Mouse (Mus musculus): ENCODE data around the gene Mobp.
"Not testable (repeated sequence)": the region's sequence is repeated elsewhere in the genome, so short reads cannot be mapped to it uniquely, and the experiment has no call there.

Mobp gene

DNA sequence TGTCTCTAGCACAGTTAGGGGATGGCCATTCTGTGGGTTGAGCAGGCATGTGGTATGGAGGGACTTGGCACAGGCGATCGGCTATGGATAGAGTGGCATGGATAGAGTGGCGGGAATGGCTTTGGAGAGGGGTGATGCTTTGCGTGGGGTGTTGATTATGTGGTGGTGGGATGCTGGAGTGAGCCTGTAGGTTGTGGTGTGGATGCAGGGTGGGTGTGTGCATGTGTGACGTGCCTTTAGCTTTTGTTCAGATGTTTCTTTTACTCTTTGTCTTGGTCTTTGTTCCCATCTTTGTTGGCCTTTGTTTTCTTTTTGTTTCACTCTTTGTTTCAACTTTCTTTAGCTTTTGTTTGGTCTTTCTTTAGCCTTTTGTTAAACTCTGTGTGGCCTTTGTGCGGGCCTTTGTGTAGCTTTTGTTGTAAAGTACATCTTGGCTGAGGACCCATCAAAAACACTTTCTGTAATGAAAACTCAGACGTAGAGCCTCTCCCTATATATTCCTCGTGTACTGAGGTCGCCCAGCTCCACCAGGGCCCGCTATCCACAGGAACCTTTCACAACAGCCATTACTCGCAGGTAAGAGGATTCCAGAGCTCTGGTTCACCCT is at the start of gene Mobp:
TSS of gene Mobp (plus strand) at position 486 of the 607 bp plus-strand sequence.
- no peak for DNase-seq

DNA sequence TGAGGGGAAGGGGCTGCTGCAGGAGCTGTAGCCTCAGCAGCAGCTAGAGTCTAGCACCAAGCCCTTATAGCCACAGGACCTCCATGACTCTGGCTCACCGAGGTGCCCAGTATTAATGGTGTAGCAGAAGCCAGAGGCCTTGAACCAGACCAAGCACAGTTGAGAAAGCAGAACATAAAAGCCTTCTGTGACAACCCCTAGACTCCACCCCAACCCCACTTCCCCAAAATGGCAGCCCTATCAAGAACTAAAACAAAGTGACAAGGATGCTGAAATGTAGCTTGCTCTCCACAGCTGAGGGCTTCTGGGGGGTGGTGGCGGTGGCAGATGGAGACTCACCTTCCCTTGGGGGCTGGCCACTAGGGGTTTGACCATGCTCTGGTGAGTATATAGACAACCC is 48.3 kb upstream of the Mobp start:
- no peak for DNase-seq

DNA sequence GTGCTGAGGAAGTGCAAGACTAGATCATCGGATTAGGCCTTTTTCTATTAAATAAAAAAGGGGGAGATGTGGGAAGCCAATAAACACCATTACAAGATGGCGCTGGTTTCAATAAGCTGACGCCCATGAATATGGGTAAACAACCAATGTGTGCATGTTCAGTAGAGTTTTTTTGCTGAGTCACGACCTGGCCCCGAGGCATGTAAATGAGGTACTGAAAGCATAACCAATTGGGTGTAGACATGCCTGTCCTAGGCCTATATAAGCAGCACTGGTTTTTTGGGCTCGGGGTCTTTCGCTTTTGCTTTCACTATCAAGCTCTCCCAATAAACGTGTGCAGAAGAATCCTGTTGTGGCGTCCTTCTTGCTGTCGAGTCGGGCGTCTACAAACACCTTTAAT is 40.6 kb upstream of the Mobp start:
- DNase-seq = not testable (repeated sequence)

DNA sequence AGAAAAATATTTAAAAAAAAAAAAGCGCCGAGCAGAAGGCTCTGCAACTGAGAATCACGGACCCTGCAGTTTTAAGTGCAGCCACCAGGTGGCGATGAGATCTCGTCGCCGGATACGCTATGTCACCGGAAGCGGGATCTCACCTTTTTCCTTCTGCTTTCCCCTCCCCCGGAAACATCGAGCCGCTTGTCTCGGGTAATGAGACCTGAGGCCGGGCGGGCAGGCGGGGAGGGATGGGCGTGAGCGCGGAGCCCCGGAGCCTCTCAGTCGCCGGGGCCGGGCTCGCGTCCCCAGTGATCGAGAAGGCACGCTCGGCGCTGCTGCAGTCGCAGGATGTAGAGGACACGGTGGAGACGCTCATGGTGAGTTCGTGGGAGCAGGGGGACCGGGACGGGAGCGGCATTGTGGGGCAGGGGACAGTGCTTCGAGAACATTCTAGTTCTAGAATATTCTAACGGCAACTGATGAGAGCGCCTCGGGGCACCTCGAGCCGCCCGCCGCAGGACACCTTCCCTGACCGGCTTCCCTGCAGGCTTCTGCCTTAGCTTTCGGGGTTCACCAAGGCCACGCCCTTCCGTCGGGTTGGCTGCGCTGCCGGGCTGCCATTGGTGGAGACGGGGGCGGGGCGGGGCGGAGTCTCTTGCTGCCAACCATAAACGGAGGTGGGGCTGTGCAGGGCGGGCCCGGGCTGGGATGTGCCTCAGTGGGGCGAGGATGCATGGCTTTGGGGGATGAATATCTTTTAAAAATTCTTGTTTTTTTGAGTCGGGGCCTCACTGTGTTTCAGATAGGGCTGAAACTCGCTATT is 39.1 kb upstream of the Mobp start, which contains the start of gene Slc25a38:
TSS of gene Slc25a38 (plus strand) at position 164 of the 808 bp plus-strand sequence.
- DNase-seq = peak; percentile 91 to 94

DNA sequence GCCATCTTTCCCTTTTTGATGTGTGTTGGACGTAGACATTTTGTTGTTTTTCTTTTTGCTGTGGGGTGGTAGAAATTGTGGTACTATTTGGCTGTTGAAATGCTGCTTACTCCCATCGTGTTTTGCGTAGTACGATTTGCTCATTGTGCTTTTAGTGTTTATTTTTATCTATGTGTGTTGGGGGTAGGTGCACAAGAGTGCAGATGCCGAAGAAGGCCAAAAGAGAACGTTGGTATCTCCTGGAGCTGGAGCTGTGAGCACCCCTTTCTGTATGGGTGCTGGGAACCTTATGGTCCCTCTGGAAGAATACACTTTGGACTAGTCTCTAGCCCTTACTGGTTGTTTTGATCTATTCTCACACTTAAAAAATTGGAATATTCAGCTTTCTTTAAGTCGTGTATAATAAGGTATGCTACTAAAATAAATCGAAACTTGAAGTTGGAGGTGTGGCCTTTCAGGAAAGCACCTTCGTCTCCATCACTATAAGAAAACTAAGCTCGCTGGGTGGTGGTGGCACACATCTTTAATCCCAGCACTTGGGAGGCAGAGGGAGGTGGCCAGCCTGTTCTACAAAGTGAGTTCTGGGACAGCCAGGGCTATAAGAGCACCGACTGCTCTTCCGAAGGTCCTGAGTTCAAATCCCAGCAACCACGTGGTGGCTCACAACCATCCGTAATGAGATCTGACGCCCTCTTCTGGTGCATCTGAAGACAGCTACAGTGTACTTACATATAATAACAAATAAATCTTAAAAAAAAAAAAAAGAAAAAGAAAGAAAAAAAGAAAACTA is 38.2 kb upstream of the Mobp start:
- no peak for DNase-seq

DNA sequence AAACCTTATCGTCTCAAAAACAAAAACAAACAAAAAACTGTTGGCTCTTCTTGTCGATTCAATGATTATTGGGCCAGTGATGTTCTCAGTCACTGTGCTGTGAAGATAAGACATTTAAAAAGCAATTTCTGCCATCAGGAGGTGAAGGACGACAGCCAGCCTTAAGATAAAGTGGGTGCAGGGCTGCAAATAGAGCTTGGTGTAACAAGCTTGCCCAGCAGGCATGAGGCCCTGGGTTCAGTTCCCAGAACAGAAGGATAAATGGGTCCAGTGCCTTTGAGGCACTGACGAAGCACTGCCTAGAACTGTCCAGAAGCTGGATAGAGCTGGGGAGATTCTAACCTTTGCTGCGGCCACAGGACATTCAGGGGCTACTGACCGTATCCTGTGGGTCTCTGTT is 37.0 kb upstream of the Mobp start:
- no peak for DNase-seq

DNA sequence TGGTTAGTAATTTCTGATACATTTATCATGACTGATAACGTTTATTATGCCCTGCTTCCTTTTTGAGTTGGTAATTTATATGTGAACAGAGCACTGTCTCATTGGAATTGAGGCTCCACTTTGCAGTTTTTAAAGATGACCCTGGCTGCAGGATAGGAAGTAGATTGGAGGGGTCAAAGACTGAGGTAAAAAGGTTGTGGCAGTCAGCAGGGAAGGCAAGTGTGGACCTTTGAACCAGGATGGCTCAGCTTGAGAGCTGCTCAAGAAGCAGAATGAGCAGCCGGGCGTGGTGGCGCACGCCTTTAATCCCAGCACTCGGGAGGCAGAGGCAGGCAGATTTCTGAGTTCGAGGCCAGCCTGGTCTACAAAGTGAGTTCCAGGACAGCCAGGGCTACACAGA is 36.1 kb upstream of the Mobp start:
- no peak for DNase-seq

DNA sequence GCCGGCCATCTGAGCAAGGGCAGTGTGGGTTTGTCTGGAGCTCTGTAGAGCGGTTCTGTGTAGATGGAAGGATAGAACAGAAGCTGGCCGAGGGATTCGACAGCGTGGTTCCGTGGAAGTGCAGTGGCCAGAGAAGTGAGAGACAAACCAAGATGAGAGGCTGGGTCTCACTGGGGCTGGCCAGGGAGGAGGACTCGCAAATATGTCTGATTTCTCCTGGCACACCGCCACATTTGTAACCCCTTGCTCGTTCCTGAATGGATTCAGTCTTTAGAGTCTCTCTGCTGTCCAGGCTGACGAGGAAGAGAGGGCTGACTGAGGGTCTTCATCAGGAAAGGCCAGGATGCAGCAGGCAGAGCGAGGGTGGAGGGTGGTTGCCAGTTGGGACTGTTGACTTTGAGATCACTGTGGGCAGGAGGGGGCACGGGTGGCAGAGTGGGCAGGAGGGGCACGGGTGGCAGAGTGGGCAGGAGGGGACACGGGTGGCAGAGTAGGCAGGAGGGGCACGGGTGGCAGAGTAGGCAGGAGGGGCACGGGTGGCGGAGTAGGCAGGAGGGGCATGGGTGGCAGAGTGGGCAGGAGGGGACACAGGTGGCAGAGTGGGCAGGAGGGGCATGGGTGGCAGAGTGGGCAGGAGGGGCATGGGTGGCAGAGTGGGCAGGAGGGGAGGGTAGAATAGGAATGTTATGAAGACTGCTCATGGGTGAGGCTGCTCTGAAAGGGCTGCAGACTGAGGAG is 35.3 kb upstream of the Mobp start:
- no peak for DNase-seq

DNA sequence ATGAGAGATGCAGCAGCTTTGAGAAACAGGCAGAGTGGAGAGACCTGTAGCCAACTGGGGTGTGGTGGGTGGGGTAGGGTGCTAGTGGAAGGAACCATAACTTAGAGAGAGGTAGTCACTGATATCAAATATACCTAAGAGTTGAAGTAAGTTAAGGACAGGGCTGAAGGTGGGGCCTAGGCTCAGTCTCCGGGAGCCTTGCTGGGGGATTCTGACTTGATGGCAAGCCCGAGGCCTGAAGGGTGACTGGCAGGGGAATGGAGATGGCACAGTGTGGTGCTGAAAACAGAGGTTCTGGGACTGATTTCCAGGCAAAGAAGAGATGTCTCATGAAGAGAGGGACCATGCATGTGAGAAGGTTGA is 34.7 kb upstream of the Mobp start:
- no peak for DNase-seq

DNA sequence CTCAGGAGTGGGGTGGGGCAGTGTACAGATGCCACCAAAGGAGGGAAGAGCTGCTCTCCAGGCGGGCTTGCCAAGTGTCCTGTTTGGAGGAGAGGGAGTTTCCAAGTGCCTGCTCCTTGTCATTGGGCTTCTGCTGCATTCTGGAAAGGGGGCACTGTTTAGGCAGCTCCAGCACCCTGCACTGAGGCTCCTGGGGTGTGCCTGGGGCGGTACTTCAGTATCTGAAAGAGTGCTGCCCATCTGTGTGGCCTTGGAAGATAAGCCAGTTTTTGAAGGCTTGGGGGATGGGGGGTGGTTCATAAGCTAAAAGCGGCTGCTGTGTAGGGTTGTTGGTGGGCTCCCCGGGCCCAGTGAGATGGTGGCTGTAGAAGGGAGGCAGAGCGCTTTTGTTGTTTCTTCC is 33.9 kb upstream of the Mobp start:
- no peak for DNase-seq

DNA sequence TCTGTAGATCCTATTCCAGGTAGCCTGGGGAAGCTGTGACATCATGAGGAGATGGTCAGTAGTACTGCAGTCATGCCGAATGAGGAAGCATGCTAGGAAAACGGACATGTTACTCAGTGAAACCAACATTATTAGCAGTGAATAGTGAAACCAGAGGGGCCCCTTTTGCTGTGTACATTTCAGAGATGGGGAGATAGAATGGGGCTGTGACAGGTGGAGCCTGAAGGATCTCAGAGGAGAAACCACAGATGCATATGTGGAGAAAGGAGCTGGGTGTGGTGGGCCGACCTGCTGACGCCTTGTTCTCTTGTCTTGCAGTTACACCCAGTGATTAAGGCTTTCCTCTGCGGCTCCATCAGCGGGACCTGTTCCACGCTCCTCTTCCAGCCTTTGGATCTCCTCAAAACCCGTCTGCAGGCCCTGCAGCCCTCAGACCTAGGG is 33.3 kb upstream of the Mobp start:
- DNase-seq = no peak

DNA sequence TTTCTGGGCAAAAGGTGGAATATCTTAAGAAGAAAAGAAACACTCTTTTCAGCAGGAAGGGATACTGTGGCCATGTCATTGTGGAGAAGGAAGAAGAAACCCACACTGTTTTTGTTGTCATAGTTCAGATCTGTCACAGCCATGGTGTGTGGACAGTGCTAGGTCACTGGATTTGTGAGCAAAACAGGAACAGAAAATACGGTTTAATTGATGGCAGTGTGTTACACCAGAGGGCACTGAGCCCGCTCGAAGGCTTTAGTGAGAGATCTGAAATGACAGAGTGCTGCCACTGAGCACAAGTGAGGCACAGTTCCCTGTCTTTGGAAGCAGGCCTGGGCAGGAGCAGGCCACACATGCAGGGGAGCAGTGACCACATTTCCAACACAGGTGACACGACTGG is 31.3 kb upstream of the Mobp start:
- no peak for DNase-seq

DNA sequence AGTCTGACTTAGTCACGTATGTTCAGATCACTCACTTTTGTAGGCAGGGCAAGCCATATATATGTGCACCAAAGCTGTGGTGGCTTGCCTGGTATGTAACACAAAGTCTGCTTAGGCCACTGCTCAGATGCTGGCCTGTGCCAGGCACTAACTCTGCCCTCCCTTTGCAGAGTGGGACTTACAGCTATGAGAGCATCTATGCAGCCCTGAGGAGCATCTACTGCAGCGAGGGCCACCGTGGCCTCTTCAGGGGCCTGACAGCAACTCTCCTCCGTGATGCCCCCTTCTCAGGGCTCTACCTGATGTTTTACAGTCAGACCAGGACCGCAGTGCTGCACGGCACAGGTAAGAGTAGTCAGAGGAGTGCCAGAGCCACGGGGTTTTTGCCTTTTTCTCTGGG is 29.0 kb upstream of the Mobp start:
- no peak for DNase-seq

DNA sequence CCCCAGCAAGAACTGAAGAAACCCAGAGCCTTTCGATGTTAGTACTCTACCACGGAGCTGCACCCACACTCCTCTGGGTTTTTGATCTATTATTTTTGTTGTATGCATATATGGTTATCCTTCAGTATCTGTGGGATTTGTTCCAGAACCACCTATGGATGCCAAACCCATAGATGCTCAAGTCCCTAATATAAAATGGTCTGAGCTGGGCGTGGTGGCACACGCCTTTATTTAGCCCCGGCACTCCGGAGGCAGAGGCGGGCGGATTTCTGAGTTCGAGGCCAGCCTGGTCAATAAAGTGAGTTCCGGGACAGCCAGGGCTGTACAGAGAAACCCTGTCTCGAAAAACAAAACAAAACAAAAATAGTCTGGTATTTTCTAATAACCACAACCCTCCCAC is 22.6 kb upstream of the Mobp start:
- no peak for DNase-seq

DNA sequence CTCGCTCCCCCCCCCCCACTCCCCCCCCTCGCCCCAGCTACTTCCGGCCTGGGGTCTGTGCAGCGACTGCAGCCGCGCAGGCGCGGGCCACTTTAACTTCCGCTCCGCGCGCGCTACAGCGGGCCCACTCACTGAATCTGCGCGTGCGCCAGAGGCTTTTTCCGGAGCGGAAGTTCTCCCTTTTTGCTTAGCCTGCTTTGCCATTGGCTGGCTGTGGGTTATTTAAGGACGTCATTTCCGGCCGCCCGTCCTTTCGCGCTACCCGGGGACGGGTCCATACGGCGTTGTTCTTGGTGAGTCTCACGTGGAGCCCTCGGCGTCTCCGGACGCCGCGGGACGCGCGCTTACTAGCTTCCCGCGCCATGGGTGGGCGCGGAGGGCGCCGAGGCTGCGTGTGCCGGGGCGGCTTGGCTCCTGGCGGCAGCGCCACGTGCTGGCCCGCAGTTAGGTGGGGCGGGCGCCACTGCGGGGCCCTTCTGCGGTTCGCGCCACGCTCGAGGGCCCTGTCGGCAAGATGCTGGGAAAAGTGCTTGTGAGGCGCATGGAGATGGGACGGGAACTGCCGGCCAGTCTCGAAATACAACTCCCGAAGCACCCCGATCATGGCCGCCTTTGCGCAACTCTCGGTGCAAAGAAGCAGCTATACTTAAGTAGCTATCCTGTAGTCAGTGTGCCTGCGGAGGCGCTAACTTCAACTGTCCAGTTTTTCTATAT is 21.8 kb upstream of the Mobp start, which contains the start of gene Rpsa:
TSS of gene Rpsa (plus strand) at position 152 of the 714 bp plus-strand sequence.
- DNase-seq = peak; percentile 90 to 95

DNA sequence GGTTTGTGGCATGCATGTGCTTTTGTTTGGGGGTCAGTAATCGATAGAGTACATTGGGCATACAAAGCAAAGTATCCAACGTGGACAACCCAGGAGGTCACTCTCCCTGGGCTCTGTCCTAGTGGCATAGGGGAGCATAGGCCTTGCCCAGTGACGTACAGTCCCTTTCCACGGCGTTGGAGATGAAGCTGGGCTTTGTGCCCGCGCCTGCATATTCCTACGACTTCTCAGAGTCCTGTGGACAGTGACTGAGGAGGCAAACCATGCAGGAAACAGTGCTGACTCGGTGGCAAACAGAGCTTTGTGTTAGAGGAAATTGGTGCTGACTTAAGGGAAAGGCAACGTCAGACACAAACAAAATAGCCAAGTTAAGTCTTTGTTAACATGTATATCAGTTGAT is 20.2 kb upstream of the Mobp start:
- no peak for DNase-seq

DNA sequence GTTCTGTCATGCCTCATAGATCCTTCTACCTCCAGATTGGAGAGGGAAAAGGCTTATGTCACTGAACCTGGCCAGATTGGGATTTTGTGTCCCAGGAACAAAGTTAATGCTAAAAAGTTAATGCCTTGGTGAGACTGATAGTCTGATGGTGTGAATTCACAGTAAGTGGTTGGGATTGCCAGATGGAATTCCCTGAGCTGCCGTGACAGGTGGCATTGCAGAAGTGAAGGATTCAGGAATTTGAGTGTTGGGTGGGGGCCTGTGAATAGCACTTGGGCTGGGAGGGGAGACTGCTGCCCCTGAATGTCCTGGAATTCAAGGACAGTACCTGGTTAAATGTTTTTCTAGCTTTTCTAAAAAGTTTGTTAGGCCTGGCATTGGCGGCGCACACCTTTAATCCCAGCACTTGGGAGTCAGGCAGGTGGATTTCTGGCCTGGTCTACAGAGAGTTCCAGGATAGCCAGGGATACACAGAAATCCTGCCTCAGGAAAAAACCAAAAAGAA is 17.7 kb upstream of the Mobp start:
- DNase-seq = no peak

DNA sequence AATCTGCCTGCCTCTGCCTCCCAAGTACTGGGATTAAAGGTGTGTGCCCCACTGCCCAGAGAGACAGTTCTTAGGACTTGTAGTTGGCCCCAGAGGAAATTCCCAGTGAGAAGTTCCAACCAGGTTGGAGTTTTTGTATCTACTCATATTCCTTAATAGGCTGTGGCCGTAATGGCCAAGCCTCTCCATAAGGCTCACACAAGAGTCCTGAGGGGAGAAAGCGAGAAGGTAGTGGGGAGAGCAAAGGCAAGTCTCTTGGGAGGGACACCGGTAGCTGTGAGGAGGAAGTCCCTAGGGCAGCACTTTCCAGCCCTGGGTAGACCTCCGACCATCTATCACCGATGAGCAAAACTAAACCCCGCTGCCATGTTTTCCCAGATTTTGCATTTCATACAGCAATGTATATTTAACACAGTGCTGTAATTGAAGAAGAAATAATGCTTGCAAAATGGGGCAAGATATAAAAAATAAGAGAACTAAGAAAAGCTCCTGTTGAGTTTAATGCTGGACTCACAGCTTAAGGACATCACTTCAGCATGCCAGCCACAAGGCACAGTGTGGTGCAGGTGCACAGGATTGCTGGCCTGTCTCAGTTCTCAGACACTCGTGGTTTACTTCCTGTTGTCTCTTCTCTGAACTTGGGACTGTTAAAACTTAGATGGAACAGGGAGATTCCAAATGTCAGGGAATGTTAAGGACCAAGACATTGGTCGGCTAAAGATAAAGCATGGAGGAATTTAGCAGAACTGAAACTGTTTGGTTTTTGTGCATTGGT is 16.3 kb upstream of the Mobp start:
- no peak for DNase-seq

DNA sequence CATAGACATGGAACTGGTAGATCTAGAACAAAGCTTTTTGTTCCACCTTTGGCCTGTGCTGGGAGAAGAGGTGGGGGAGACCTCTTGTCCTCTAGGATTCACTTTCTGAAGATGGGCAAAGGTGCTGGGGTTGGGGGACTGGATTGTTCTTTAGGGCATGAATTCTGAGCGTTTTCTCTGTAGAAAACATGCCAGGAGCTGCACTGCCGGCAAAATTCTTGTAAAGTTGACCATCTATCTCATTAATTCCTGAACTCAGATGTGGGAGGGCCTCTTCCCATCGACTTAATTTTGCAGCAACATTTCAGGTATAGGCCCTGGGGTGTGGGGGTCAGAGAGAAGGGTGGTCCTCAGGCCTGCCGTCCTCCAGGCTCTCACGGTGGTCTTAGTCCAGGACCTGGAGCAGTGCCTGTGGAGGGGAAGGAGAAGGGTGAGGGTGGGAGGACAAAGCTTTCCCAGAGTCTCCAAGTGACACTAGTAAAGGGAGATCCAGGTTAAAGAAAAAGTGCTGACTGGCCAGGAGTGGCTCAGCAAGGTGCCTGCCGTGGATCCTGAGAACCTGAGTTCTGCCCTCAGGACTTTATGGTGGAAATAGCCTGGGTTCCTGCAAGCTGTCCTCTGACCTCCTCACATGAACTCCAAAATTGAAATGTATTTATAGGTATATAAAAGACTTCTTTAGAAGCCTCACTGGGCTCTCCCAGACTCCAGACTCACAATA is 15.6 kb upstream of the Mobp start:
- no peak for DNase-seq

DNA sequence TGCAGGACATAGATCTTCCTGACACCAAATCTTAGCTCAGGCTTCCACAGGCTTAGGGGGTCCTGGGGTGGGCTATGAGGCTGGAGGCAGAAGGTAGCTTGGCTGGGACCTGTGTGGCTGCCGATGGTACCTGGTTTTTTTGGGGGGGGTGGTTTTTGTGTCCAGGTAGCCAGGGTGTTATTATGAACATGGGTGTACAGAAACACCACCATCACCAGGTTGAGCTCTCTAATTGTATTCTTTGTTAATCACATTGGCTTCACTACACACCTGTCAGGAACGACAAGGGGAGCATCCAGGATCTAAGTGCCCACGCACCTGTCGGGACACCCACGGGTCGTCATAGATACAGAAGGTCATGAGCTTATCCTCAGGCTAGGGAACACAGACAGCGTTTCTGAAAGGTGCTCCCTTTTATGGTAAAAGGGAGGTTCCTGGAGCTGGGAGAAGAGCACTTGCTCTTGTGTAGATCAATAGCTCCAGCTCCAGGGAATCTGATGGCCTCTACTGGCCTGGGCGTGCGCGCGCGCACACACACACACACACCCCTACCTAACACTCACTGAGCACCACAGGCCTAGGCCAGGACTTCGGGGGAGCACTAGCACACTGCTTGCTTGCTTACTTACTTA is 14.9 kb upstream of the Mobp start:
- no peak for DNase-seq

Data from spleen, adult 18-20 months (tissue).